Mouse (Mus musculus): Measurements from ENCODE around the gene Gabbr2.

Gene Gabbr2

DNA sequence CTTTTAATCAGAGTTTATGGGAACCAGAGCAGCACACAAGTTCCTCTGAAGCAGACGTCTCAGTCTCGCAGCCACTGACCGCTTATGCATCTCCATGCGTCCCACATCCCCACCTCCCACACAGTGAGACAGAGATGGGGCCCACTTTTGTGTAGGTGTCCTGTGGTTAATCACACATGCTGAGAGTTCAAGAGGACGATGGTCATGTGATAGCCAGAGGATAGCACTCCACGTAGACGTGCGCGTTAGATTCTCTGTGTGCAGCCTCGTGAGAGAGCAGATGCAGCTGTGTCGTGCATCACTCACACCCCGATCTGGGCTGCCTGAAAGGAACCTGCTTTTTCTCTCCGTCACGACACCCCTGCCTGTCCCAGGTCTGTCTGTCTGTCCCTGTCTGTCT, 167.9 kb downstream of the Gabbr2 start:
- DNase-seq (ENCODE audit: extremely low spot score, low spot score), result no peak

DNA sequence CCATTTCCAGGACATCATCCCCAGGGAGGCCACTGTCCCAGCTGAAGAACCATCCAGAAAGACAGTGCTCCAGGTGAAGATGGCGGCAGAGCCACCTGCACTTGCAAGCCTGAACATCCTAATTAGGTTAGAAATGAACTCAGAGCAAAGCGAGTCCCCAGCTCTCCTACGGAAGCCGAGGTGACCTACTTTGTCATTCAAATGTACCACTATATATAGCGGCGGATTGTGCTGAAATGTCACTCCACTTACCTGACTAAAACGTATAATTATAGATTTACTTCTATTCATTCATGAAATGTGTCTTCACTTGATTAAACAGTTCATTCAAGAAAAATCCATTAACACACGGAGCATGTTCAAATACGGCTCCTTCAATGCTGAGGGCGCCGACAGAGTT, 170.0 kb downstream of the Gabbr2 start:
- DNase-seq (ENCODE audit: extremely low spot score, low spot score), result no peak

GRCm38 (mm10) chr4:46814954-46815353, 176.7 kb downstream of the Gabbr2 start:
- no peak for DNase-seq (ENCODE audit: extremely low spot score, low spot score)

GRCm38 (mm10) chr4:46814236-46814635, 177.4 kb downstream of the Gabbr2 start:
- no peak for DNase-seq (ENCODE audit: extremely low spot score, low spot score)

DNA sequence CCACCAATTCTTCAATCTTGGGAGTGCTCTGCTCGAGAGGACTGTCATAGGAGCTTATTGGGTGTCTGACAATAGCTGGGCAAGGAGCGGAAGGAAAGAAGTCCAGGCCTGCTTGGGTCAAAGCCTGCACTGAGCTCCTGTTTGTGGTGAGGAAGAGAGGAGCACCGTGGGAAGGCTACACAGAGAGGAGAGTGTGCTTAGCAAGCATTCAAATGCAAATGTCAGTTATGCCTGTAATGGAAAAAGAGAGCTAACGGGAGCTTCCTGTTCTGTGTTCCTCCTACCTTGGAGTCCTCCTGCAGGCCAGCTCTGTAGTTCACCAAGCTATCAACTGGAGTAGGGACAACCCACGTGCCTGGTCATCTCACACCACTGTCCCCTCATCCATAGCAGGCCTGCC, 180.5 kb downstream of the Gabbr2 start:
- DNase-seq (ENCODE audit: extremely low spot score, low spot score), result no peak

DNA sequence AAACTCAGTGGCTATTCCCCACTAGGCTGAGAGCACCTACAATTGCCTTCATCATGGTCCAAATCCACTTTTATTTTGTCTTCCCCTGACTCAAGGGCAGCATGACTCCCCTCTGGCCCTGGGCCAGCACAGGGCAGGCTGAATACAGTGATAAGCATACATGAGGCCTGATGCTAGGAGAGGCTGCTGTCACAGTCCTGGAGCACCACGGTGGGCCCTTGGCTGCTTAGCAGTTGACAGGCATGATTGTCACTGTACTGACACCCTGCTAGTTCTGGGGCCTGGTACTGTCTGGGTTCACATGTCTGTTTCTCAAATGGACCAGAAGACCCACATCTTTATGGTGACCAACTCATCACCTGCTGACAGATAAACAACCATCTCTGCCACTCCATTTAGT, 184.8 kb downstream of the Gabbr2 start:
- no peak for DNase-seq (ENCODE audit: extremely low spot score, low spot score)

- DNase-seq (ENCODE audit: extremely low spot score, low spot score), result no peak
Observed at GRCm38 (mm10) chr4:46805910-46806309, 185.8 kb downstream of the Gabbr2 start.

GRCm38 (mm10) chr4:46802386-46802785, 189.3 kb downstream of the Gabbr2 start:
- DNase-seq (ENCODE audit: extremely low spot score, low spot score), result no peak

- DNase-seq (ENCODE audit: extremely low spot score, low spot score), result no peak
Observed at GRCm38 (mm10) chr4:46799904-46800303, 191.8 kb downstream of the Gabbr2 start.

DNA sequence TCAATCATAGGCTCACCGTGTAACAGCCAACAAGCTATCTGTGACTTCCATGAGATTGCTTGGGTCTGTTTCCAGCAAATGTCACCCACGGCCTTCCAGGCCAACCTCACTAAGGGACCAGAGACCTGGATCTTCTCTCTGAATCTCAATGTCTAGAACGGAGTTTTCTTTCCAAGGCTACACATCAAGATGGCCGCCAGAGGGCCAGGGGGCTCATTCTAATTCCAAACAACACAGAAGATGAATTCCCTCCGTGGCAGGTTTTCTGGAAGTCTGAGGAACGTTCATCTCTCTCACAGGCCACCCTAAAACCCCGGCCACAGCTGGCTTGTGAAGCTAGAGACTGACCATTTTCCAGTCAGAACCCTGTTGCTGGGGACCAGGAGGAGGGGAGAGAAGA, 196.0 kb downstream of the Gabbr2 start:
- no peak for DNase-seq (ENCODE audit: extremely low spot score, low spot score)

DNA sequence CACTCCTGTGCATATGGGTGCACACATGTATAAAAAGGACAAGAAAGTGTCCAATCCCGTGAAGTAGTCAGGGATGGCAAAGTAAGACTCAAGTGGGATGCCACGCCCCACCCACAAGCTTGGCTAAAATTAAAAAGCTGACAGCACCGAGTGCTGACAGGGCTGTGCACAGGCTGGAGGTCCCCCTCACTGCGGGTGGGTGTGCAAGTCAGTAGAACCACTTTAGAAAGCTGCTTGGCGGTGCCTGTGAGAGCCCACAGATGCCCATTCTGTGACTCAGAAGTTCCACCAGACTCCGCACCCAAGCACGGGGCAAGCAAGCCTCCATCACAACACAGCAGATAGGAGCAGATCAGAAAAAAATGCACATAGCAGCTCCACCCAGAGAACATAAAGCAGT, 197.1 kb downstream of the Gabbr2 start:
- DNase-seq (ENCODE audit: extremely low spot score, low spot score), result no peak

DNA sequence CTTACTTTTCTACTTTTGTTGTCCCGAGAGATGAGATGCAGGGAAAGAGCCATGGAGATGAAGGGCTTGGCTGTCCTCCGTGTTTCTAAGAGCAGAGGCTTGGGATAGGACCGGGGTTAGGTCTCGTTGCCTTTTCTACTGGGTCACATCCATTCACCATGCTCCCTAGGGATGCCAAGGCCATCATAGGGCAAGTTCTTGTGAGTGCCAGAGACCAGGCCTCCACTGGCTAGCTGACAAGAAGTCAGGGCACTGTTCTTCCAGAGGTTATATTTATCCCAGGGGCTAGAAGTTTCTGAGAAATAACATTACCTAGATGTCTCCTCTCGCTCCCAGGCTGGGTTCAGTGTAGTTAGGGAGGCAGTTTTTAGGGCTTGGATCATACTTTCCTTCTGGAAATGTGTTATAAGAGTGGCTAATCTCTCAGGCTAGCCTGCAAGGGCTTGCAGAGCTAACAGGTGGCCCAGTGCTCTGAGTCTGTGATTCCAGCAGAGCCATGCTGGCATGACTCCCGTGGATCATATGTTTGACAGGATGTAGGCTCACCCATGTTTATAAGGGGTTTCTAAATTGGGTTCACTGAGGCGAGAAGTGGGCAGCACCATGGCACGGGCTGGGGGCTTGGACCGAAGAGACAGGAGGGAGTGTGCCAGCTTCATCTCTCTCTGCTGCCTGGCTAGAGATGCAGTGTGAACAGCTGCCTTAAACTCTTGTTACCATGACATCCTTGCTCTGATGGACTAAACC, 199.2 kb downstream of the Gabbr2 start:
- no peak for DNase-seq (ENCODE audit: extremely low spot score, low spot score)

GRCm38 (mm10) chr4:46791268-46791951, 200.3 kb downstream of the Gabbr2 start:
- peak; percentile 15 for DNase-seq (ENCODE audit: extremely low spot score, low spot score)

- peak; percentile 23 for DNase-seq (ENCODE audit: extremely low spot score, low spot score)
Observed at GRCm38 (mm10) chr4:46790609-46791267, 200.9 kb downstream of the Gabbr2 start.

- no peak for DNase-seq (ENCODE audit: extremely low spot score, low spot score)
Observed at GRCm38 (mm10) chr4:46784430-46785049, 207.1 kb downstream of the Gabbr2 start.

DNA sequence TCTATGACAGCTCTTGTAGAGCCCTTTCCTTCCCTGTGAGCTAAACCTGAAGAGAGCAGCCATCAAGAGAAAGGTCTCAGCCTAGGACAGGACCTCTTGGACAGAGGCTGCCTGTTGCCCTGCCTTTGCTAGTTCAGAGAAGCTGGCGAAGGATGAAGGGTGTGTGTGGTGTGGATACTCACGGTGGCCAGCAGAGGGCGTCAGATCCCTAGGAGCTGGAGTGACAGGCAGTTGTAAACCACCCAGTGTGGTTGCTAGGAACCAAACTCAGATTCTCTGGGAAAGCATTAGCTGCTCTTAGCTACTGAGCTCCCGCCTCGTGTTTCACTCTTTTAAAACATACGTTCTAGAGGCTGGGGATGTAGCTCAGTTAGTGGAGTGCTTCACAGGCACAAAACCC, 210.6 kb downstream of the Gabbr2 start:
- DNase-seq (ENCODE audit: extremely low spot score, low spot score), result no peak

DNA sequence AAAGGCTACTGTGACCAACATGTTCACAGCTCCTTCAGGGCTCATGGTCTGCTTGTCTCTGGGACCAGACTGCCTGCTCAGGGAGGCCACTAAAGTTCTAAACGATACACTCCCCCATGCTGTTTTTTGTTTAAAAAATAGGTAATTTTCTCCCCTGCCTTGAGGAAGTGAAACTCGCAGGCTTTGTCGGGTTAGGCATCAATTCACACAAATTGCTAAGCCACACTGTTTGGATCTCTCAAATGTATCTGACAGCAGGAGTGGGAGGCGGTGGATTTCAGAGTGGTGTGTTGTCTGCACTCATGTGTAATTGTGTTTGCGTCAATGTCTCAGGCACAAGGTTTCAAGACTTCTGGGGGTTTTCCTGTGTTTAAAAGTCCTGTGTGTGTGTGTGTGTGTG, 215.7 kb downstream of the Gabbr2 start:
- no peak for DNase-seq (ENCODE audit: extremely low spot score, low spot score)

DNA sequence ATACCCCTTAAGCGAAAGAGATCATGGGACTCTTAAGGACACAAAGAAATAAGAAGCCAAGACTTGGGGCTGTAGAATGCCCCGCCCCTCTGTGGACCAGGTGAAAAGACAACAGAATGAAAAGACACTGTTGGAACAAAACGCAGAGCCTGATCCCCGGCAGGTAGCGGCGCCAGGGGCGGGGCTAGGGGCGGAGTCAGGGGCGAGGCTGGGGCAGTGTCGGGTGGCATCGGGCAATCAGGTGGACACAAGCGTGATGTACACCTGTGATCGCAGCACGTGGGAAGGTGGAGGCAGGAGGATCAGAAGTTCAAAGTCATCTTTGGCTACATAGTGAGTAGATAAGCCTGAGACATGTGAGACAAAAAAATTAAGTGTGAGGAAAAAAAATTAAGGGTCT, 217.0 kb downstream of the Gabbr2 start:
- DNase-seq (ENCODE audit: extremely low spot score, low spot score), result no peak

- DNase-seq (ENCODE audit: extremely low spot score, low spot score), result no peak
Observed at GRCm38 (mm10) chr4:46773243-46773642, 218.4 kb downstream of the Gabbr2 start.

DNA sequence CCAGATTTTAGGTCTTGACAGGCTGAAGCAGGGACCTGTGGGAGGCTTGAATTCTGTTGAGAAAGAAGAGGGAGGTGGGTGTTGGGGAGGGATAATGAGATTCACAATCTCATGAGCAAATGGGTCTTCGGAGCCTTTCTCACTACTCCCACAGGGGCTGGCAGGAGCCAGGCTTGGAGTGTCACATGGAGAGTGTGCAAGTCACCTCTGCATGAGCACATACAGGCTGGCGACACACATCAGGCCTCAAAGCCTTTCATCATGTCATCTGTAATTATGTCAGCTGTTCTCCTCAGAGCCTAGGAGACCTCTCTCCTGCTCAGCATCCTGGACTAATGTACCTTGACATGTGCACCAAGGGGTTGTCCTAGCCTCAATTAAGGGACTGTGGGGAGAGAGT, 219.1 kb downstream of the Gabbr2 start:
- DNase-seq (ENCODE audit: extremely low spot score, low spot score), result no peak

GRCm38 (mm10) chr4:46771116-46771515, 220.6 kb downstream of the Gabbr2 start:
- no peak for DNase-seq (ENCODE audit: extremely low spot score, low spot score)

DNA sequence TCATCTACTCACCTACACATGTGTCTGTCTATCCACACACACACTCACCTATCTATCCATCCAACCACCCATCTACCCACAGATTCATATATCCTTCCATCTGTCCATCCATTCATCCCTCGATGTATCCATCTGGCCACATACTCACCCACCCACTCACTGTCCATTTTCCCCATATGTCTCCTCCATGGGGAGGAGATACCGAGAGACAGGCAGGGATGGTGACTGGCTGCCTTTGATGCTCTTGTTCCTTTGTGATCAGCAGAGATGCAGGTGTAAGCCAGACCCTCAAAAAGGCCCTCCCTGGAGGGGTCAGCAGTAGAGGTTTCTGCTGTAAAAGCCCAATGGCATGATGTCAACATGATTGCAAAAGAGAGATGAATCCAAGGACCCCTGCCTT, 221.0 kb downstream of the Gabbr2 start:
- no peak for DNase-seq (ENCODE audit: extremely low spot score, low spot score)

Measured in neural tube, embryonic 10.5 days (tissue).